Mouse (Mus musculus): Measurements from ENCODE around the gene Mpv17l2.

DNA sequence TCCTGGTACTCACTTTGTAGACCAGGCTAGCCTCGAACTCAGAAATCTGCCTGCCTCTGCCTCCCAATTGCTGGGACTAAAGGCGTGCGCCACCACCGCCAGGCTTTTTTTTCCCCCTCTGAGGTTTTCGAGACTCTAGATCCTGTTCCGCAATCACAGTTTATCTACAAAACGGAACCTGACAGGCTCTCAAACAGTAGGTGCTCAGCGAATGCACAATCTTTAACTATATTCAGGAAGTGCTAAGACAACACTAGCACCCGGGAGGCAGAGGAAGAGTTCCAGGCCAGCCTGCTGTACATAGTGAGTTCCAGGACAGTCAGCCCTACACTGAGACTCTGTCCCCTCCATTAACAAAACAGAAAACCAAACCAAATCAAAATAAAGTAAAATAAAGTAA lies 4.6 kb upstream of the Mpv17l2 start:
- no peak for TF ChIP-seq CTCF (IDR thresholded peaks at IDR 0.05; ENCODE audit: low read depth, low read length)
- no peak for TF ChIP-seq TAL1 (conservative IDR thresholded peaks at IDR 0.05; ENCODE audit: low read depth, low read length)
- no peak for TF ChIP-seq GATA1 (IDR thresholded peaks at IDR 0.05; ENCODE audit: borderline replicate concordance, low read length)
- TF ChIP-seq POLR2AphosphoS5 (IDR thresholded peaks at IDR 0.05; ENCODE audit: insufficient replicate concordance, low read depth, low read length) = no peak

Measured in G1E (cell line).